Mouse (Mus musculus) cerebellum, postnatal 14 days (tissue): ENCODE data around the gene Klk7.

ENCODE experiments used
- DNase-seq, 2 experiments: peaks; one replicate each; pipeline ENCODE4 v3.0.0; 2021; ENCODE audit warnings: mixed read lengths in 2 of 2

Gene Klk7

GRCm38 (mm10) chr7:43810994-43811393 is at the start of gene Klk7:
Gene Klk7, plus strand, starts transcription at chr7:43811294.
- no peak for DNase-seq

DNA sequence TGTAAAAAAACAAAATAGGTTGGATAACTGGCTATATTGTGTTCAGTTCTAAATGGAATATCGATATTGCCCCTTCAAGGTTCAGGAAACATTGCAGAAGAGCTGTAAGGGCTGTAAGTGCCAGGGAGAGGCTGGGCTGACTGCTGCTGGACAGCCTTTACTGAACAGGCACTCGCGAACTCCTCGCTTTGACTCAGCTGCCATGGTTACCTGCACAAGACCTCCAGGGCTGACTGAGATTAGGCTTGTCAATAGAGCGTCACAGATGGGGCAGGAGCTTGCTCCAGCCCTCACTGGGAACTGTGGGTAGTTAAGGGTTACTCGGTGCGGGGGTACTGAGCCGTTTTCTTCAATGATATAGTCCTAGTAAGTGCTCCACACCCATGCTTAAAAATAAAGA is 44.6 kb upstream of the Klk7 start:
- DNase-seq = no peak

DNA sequence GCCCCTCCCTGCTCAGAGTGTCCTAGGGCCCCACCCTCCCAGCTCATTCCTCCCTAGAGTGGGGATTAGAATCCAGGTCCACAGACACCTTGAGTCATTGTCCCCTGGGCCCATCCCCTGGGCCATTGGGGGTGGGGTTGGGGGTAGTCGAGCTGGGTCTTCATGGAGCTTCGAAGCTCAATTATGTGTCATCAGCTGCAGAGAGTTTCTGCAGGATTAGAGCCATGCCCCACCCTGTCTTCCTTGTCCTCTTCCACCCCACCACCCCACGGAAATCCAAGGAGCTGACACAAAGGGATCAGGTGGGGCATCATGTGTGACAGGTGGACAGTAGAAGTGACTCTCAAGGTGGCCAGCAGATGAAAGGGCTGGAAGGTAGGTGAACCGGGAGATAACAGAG is 42.5 kb upstream of the Klk7 start, which contains the start of gene Klk12:
TSS of gene Klk12 (plus strand) at position 301 of the 400 bp plus-strand sequence.
- DNase-seq = no peak

DNA sequence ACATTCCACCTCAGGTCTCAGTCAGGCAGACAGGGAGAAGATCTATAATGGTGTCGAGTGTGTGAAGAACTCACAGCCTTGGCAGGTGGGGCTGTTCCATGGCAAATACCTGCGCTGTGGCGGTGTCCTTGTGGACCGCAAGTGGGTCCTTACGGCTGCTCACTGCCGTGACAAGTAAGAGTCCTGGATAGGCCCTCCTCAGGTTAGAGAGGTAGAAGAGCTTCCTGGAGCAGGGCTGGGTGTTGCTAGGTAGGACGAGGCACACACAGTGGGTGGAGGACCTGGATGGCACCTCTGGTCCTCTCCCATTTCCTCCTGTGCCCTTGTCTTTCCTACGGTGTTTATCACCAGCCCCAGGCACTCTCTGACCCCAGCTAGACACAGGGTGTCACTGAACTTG is 41.5 kb upstream of the Klk7 start:
- DNase-seq = no peak

DNA sequence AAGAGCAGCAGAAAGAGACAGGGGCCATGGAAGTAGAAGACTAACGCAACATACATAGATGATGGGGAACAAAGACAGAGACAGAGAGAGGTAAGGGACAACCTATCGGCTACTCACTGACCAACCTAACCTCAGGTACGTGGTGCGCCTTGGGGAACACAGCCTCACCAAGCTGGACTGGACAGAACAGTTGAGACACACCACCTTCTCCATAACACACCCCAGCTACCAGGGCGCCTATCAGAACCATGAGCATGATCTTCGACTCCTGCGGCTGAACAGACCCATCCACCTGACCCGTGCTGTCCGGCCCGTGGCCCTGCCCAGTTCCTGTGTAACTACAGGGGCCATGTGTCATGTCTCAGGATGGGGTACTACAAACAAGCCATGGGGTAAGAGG is 40.4 kb upstream of the Klk7 start:
- no peak for DNase-seq

DNA sequence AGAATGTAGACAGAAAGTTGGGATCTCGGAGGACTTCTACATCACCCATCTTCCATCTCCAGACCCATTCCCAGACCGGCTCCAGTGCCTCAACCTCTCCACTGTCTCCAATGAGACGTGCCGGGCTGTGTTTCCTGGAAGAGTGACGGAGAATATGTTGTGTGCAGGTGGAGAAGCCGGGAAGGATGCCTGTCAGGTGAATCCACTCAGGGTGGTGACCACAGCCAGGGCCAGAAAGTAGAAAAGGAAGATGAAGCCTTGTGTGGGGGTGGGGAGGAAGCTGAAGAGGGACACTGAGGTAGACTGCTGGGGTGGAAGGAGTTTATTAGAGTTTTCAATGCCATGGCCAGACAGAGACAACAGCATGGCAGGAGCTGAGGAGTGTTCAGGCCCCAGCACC is 39.2 kb upstream of the Klk7 start:
- DNase-seq = no peak

DNA sequence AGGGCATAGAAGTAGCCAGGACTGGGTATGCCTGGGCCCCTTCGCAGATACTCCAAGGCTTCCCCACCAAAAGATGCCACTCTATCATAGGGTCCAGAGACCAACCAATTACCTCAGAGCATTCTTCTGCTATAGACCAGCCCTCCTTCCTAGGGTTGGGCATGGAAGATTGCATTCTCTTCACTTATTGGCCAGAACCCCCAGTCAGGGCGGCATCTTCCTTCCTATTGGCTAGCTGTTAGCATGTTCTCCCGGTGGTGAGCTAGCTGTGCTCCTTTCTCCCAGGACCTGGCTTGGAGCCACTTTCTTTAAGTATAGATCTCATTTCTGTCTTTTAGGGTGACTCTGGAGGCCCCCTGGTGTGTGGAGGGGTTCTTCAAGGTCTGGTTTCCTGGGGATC is 38.2 kb upstream of the Klk7 start:
- no peak for DNase-seq

- DNase-seq = no peak
These were observed 36.7 kb upstream of the Klk7 start, which contains the start of gene Klk11 for GRCm38 (mm10) chr7:43774364-43774763. Gene Klk11, plus strand, starts transcription at chr7:43774604.

DNA sequence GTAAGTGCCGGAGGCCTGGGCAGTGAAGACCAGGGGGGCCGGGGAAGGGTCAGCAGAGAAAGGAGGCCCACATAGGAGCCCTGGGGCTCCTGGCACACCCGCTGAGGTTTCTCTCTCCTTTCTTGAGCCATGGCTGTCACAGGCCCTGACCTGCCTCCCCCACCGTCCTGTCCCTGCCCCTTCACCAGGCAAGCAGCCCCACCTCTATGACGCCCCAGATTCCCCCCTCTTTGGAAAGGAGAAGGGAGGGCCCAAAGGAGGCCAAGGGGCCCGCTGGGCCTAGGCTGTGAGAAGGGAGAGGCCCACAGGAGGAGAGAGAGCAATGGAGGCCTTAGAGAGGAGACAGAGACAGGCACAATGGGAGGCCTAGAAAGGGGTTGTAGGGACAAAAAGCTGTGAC is 36.3 kb upstream of the Klk7 start:
- no peak for DNase-seq

GRCm38 (mm10) chr7:43775311-43776057 is 35.6 kb upstream of the Klk7 start:
- DNase-seq = no peak

DNA sequence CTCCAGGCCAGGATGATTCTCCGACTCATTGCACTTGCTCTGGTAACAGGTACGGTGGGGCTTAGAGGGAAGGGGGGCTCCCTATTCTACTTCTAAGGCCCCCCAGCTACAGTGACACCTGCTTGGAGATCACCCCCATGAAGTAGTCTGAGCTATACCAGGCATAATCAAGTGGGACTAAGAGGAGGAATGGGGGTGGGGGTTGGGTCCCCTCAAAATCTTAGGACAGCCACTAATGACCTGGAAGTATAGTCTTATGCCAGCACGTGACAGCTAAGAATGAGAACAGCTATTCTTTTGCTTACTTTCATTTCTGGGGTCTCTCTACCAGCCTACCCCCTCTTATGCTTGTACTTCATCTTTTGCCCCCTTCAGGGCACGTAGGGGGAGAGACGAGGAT is 34.6 kb upstream of the Klk7 start:
- no peak for DNase-seq

GRCm38 (mm10) chr7:43777423-43777822 is 33.7 kb upstream of the Klk7 start:
- no peak for DNase-seq

- no peak for DNase-seq
These were observed 32.7 kb upstream of the Klk7 start for GRCm38 (mm10) chr7:43778176-43778970.

GRCm38 (mm10) chr7:43780241-43780640 is 30.9 kb upstream of the Klk7 start:
- DNase-seq = no peak

DNA sequence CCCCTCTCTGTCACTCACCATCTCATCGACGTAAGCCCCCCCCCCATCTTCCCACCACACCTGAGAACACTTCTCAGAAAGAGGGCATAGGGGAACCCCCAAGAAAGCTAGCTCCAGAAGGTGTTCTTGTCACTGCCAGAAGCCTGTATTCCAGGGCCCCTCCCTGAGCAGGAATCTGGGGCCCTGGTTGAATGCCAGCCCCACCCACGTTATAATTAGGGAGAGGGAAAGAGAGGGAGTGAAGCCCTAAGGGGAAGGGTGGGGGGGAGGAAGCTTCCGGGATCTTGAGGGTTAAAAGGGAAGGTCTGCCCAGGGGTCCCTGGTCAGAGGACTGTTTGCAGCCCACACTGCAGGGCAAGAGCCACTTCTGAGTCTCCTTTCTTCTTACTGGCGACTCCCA is 30.3 kb upstream of the Klk7 start, which contains the start of gene Klk10:
TSS of gene Klk10 (plus strand) at position 290 of the 400 bp plus-strand sequence.
- DNase-seq = no peak

DNA sequence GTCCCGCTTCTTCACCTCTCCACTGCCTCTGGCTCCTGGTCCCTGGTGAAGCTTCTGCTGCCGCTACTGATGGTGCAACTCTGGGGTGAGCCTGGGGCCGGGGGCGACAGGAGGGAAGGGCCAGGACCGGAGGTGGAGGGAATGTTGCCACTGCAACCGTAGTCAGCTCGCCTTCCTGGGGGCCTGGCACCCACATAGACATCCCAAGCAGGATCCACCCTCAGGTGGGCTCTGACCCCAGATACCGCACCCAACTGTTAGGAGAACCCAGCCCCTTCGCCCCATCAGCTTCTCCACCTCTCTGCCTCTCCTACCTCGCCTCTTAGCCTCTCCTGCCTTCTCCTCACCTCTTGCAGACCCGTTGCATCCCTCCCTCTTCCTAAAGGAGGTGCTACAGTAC is 29.6 kb upstream of the Klk7 start:
- no peak for DNase-seq

- peak; percentile 66 to 81 for DNase-seq
These were observed 28.5 kb upstream of the Klk7 start for GRCm38 (mm10) chr7:43782275-43783265.

DNA sequence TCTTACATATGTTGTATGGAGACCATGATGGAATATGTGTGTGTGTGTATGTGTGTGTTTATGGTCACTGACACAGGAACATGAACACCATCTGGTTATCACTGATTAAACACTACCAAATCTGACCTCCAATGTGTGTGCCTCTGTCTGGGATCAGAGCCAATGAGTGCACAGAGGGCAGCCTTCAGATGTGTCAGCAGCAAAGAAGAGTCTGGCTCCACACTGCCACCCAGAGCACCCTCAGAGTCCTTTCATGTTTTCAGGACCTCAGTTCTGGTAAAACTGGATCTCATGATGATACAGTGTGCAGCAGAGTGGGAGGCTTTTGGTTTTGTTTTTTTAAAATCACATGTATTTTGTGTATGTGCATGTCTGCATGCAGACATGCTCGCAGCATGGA is 25.8 kb upstream of the Klk7 start:
- DNase-seq = no peak

- no peak for DNase-seq
These were observed 23.0 kb upstream of the Klk7 start for GRCm38 (mm10) chr7:43788096-43788495.

- no peak for DNase-seq
These were observed 21.8 kb upstream of the Klk7 start for GRCm38 (mm10) chr7:43789295-43789694.

DNA sequence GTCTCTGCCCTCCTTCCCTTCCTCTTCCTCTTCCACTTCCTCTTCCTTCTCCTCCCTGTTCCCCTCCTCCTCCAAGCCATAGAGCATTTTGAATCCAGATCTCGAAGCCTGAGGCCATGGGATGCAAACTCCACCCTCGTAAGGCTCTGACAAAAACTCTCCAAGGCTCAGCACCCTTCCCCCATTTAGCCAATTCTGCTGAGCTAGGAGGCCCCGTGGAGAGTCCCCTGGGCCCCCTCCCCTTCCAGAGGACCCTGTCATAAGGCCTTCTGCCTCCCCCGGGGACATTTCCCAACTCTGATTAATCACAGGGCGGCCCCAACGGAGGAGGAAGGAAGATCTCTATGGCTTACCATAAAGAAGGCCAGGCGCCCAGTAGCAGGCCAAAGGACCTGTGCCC is 19.5 kb upstream of the Klk7 start, which contains the start of gene Klk9:
TSS of gene Klk9 (plus strand) at position 301 of the 400 bp plus-strand sequence.
- DNase-seq = no peak

DNA sequence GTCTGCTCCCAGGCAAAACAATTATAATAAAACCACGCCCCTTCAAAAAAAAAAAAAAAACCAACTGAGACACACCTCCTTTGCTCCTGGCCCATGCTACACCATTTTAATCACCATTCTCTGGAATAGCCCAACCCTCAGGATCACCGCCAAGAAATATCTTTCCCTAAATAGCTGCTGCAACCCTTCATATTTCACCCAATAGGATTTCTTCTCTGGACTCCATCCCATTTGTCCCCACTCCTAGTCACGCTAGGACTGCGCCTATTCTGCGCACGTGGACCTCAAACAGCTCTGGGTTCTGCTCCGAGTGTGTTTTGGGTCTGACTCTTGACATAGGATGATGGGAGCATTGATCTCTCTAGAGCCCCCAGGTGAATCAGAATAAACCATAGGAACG is 14.7 kb upstream of the Klk7 start:
- no peak for DNase-seq

- no peak for DNase-seq
These were observed 13.7 kb upstream of the Klk7 start, which contains the start of gene Klk8 for GRCm38 (mm10) chr7:43797333-43797769. Gene Klk8, plus strand, starts transcription at chr7:43797577.
